Mouse (Mus musculus) kidney, adult 2 months (tissue): Measurements from ENCODE around the gene Tmem132e.

Experiments used
- CTCF ChIP-seq: fragments of 200-500 bp; conservative IDR thresholded peaks from 2 replicates; pipeline ENCODE4 v1.5.1; 2011; ENCODE audit warnings: low read depth, mild to moderate bottlenecking, control low read depth, low read length, moderate library complexity, mixed read lengths; ENCODE audit not compliant: insufficient read depth, insufficient read length
- POLR2A ChIP-seq: fragments of 200-500 bp; IDR thresholded peaks from one replicate; pipeline ENCODE4 v1.6.1; 2011; ENCODE audit warnings: low read depth, low read length, control low read depth

- no peak for TF ChIP-seq CTCF
- no peak for TF ChIP-seq POLR2A
These were observed 18.5 kb upstream of the Tmem132e start for GRCm38 (mm10) chr11:82370151-82370550.
